Mouse (Mus musculus) liver, postnatal 0 days (tissue): ENCODE measurements around the gene Pkdrej.

Experiments
- CTCF ChIP-seq: sonication (generic); IDR thresholded peaks from 2 replicates; pipeline ENCODE4 v1.5.1; 2016; ENCODE audit warnings: antibody characterized with exemption, low read depth
- EP300 ChIP-seq: IDR thresholded peaks from 2 replicates; pipeline ENCODE4 v1.6.1; 2016; ENCODE audit warnings: antibody characterized with exemption, low read depth, mild to moderate bottlenecking

- TF ChIP-seq CTCF, result no peak
- TF ChIP-seq EP300, result no peak
These were observed 11.1 kb downstream of the Pkdrej start for GRCm38 (mm10) chr15:85810462-85810805.
